Mouse (Mus musculus) erythroblast, embryonic 14.5 days (primary cell): ENCODE data around the gene Ell2.

ENCODE experiments used
- GATA1 ChIP-seq: IDR thresholded peaks from 2 replicates; pipeline ENCODE4 v1.6.1; 2012; ENCODE audit warnings: low read length, inconsistent platforms, mixed read lengths
- TAL1 ChIP-seq: IDR thresholded peaks from 3 replicates; pipeline ENCODE4 v1.6.1; 2012; ENCODE audit warnings: low read length, inconsistent platforms, mixed read lengths

- no peak for TF ChIP-seq TAL1
- TF ChIP-seq GATA1, result no peak
Observed at GRCm38 (mm10) chr13:75754398-75754797, 47.8 kb downstream of the Ell2 start.
